ENCODE assay signal across 9 mouse cellular contexts in the genomic region with DNA sequence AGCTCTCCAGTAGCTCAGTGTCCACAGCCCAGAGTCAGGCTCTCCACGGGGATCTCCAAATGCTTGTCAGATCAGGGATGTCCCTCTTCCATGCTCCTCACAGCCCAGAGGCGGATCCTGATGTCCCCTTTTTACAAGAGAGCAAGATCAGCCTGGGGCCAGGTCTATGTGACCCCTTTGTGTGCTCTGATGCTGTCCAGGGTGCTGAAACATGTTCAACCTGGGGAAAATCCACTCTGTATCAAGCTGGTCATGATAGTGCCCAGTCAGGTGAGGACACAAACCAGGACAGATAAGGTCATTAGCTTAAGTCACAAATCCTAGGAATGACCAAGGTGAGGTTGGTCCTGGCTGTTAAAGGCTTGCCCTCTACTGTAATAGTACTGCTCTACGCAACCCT. TPM values are rescaled to one million over a fixed set of nuclear protein-coding genes. Genes with fewer than 3 reads are reported as not detected.
A peak's percentile ranks its signal among the peaks of the same experiment; 100 is the strongest.
DNase-seq lines count a peak whose midpoint lies in the region; ATAC-seq and TF ChIP-seq lines count a peak whose summit lies in the region.
"Had no signal": no experiment of that assay in that cellular context is flagged by ENCODE, and none has a peak within 500 bp of the region (broad histone marks: within the 10 kb centered on the region; RNA-seq: fewer than 3 reads in every experiment).

No protein-coding gene starts in this region.

- WGBS in forebrain, embryonic 10.5 days, result 58% methylated on average over 3 of the region's 3 CpGs
- WGBS in forebrain, embryonic 16.5 days, result 66% methylated on average over 3 of the region's 3 CpGs
- 63% methylated on average over 3 of the region's 3 CpGs for WGBS in midbrain, embryonic 10.5 days
- WGBS in midbrain, embryonic 16.5 days, result 64% methylated on average over 3 of the region's 3 CpGs

- H3K27ac ChIP-seq in forebrain, embryonic 10.5 days, result no peak overlapping the region
- no peak overlapping the region for H3K27ac ChIP-seq in forebrain, embryonic 16.5 days (ENCODE audit: low read length)
- no peak overlapping the region for H3K27ac ChIP-seq in midbrain, embryonic 10.5 days (replicated peaks)
- H3K27ac ChIP-seq in midbrain, embryonic 16.5 days (ENCODE audit: low read length), result no peak overlapping the region
- H3K27ac ChIP-seq in gastrocnemius, adult 2 months, result no peak overlapping the region
- H3K27ac ChIP-seq: left cerebral cortex, adult 2 months had no signal

- H3K9me3 ChIP-seq in forebrain, embryonic 10.5 days, result no peaks in the 10 kb centered on the region
- H3K9me3 ChIP-seq in forebrain, embryonic 16.5 days (ENCODE audit: control insufficient read depth, low read length), result no peaks in the 10 kb centered on the region
- H3K9me3 ChIP-seq in midbrain, embryonic 10.5 days (replicated peaks), result no peaks in the 10 kb centered on the region
- H3K9me3 ChIP-seq in midbrain, embryonic 16.5 days (replicated peaks; ENCODE audit: control insufficient read depth, low read length, poor library complexity, severe bottlenecking), result no peaks in the 10 kb centered on the region

- intact Hi-C loops in gastrocnemius, adult 2 months (cut with DNase I), result no loop called here

- peak; percentile 26 for DNase-seq in forebrain, embryonic 10.5 days (ENCODE audit: extremely low spot score, low spot score)
- peak; percentile 26 for DNase-seq in midbrain, embryonic 10.5 days (ENCODE audit: low spot score)
- DNase-seq in embryo, embryonic 9.5 days (ENCODE audit: extremely low spot score), result peak; percentile 28
- no peak for DNase-seq in left cerebral cortex, adult 8-10 months (ENCODE audit: low spot score in 2 of 2)
- DNase-seq in gastrocnemius, adult 2 months, result no peak

- ATAC-seq in forebrain, embryonic 16.5 days, result no peak
- no peak for ATAC-seq in midbrain, embryonic 16.5 days
- 0 out of 2 replicates have a peak, but pooled peaks have one; percentile 47 for ATAC-seq in megakaryocyte-erythroid progenitor cell, adult 5-6 weeks (replicated peaks; ENCODE audit: low FRiP score, low TSS enrichment, poor library complexity, severe bottlenecking)

- no peaks in the 10 kb centered on the region for H3K36me3 ChIP-seq in forebrain, embryonic 10.5 days (replicated peaks)
- no peaks in the 10 kb centered on the region for H3K36me3 ChIP-seq in forebrain, embryonic 16.5 days (ENCODE audit: control insufficient read depth, insufficient read depth)
- no peaks in the 10 kb centered on the region for H3K36me3 ChIP-seq in midbrain, embryonic 10.5 days
- H3K36me3 ChIP-seq in midbrain, embryonic 16.5 days (ENCODE audit: control insufficient read depth, insufficient read depth, low read length), result no peaks in the 10 kb centered on the region

- H3K4me1 ChIP-seq in forebrain, embryonic 10.5 days, result peaks cover 5% of the 10 kb centered on the region; the same call in 1 of the 2 replicates
- H3K4me1 ChIP-seq in forebrain, embryonic 16.5 days (replicated peaks; ENCODE audit: control insufficient read depth, insufficient read depth, low read length), result peaks cover 8% of the 10 kb centered on the region
- H3K4me1 ChIP-seq in midbrain, embryonic 10.5 days, result peaks cover 12% of the 10 kb centered on the region
- H3K4me1 ChIP-seq in midbrain, embryonic 16.5 days (ENCODE audit: control insufficient read depth, insufficient read depth, low read length), result no peaks in the 10 kb centered on the region

- no peak overlapping the region for H3K9ac ChIP-seq in forebrain, embryonic 16.5 days (replicated peaks; ENCODE audit: low read depth, low read length)
- no peak overlapping the region for H3K9ac ChIP-seq in midbrain, embryonic 16.5 days (ENCODE audit: low read depth, low read length)

- no peak for TF ChIP-seq CTCF in gastrocnemius, adult 2 months (IDR thresholded peaks at IDR 0.05)

- no peaks in the 10 kb centered on the region for H3K27me3 ChIP-seq in forebrain, embryonic 10.5 days (ENCODE audit: poor library complexity, severe bottlenecking)
- no peaks in the 10 kb centered on the region for H3K27me3 ChIP-seq in forebrain, embryonic 16.5 days (replicated peaks; ENCODE audit: control insufficient read depth, insufficient read depth, low read length)
- H3K27me3 ChIP-seq in midbrain, embryonic 10.5 days (ENCODE audit: low read depth, poor library complexity, severe bottlenecking), result no peaks in the 10 kb centered on the region
- no peaks in the 10 kb centered on the region for H3K27me3 ChIP-seq in midbrain, embryonic 16.5 days (ENCODE audit: control insufficient read depth, insufficient read depth, low read depth, low read length)

- H3K4me2 ChIP-seq in forebrain, embryonic 16.5 days (ENCODE audit: low read length), result no peak overlapping the region
- H3K4me2 ChIP-seq in midbrain, embryonic 16.5 days (ENCODE audit: low read length), result no peak overlapping the region

- no peak overlapping the region for H3K4me3 ChIP-seq in forebrain, embryonic 10.5 days
- no peak overlapping the region for H3K4me3 ChIP-seq in forebrain, embryonic 16.5 days (replicated peaks; ENCODE audit: low read length)
- no peak overlapping the region for H3K4me3 ChIP-seq in midbrain, embryonic 10.5 days
- no peak overlapping the region for H3K4me3 ChIP-seq in midbrain, embryonic 16.5 days (ENCODE audit: low read depth, low read length)
- no peak overlapping the region for H3K4me3 ChIP-seq in gastrocnemius, adult 2 months
- H3K4me3 ChIP-seq: left cerebral cortex, adult 2 months had no signal

RNA-seq across cellular contexts. Expression of gene Sod3, which starts 48.0 kb away (rescaled TPM):
- polyA plus RNA-seq in forebrain, embryonic 10.5 days (2016; fragmentation: Nextera tagmentation; extraction: Ambion mirVana), result 0.56 and 0.74 TPM in 2 replicates
- 1.4 and 1.8 TPM in 2 replicates for polyA plus RNA-seq in forebrain, embryonic 16.5 days (2015; fragmentation: Nextera tagmentation; extraction: Ambion mirVana)
- polyA plus RNA-seq in midbrain, embryonic 10.5 days (2016; fragmentation: Nextera tagmentation; extraction: Ambion mirVana), result 0.90 and 0.97 TPM in 2 replicates
- 1.8 and 2.8 TPM in 2 replicates for polyA plus RNA-seq in midbrain, embryonic 16.5 days (2015; fragmentation: Nextera tagmentation; extraction: Ambion mirVana)
- total RNA-seq in megakaryocyte-erythroid progenitor cell, adult 5-6 weeks (2014; fragmentation: Nextera tagmentation), result not detected in 2 replicates
- not detected in 2 replicates for total RNA-seq in megakaryocyte-erythroid progenitor cell, adult 5-6 weeks (2017)
- total RNA-seq in left cerebral cortex, adult 8-10 months (2022), result 1 to 10 TPM; 5.1 to 7.9 (median 6.4) TPM
- total RNA-seq in gastrocnemius, adult 2 months (2021), result 1 to 10 TPM; 4.2 to 9.3 TPM

RNA-seq across cellular contexts. Expression of gene Ccdc149, which starts 59.8 kb away (rescaled TPM):
- polyA plus RNA-seq in forebrain, embryonic 10.5 days (2016; fragmentation: Nextera tagmentation; extraction: Ambion mirVana), result 1.5 and 2.7 TPM in 2 replicates
- 12.5 and 13.5 TPM in 2 replicates for polyA plus RNA-seq in forebrain, embryonic 16.5 days (2015; fragmentation: Nextera tagmentation; extraction: Ambion mirVana)
- polyA plus RNA-seq in midbrain, embryonic 10.5 days (2016; fragmentation: Nextera tagmentation; extraction: Ambion mirVana), result 1.9 and 2.9 TPM in 2 replicates
- 15.1 and 15.4 TPM in 2 replicates for polyA plus RNA-seq in midbrain, embryonic 16.5 days (2015; fragmentation: Nextera tagmentation; extraction: Ambion mirVana)
- total RNA-seq in megakaryocyte-erythroid progenitor cell, adult 5-6 weeks (2014; fragmentation: Nextera tagmentation), result 0.47 TPM in 1 of 2 replicates, not detected in the other
- total RNA-seq in megakaryocyte-erythroid progenitor cell, adult 5-6 weeks (2017), result 0.04 and 0.75 TPM in 2 replicates
- total RNA-seq in left cerebral cortex, adult 8-10 months (2022), result 10 to 100 TPM; 68.4 to 77.6 (median 72.9) TPM
- total RNA-seq in gastrocnemius, adult 2 months (2021), result 1 to 10 TPM; 1.2 to 1.6 TPM

Comparison
In these comparisons a context has a peak if more than half of its experiments do, and no peak if none do; other contexts are left out.
1. DNase-seq: peak in forebrain, embryonic 10.5 days (single experiment), midbrain, embryonic 10.5 days (single experiment) and embryo, embryonic 9.5 days (single experiment); none in left cerebral cortex, adult 8-10 months (0 of 2) and gastrocnemius, adult 2 months (single experiment).